Mouse (Mus musculus) MEL (cell line): ENCODE results near the gene Dpep2nb. TPM values are rescaled to one million over a fixed set of nuclear protein-coding genes. Genes with fewer than 3 reads are reported as not detected.

Experiments used
- DNase-seq: peaks from one replicate; pipeline ENCODE4 v3.0.0; 2011; ENCODE audit warnings: low read depth, low spot score
- H3K27ac ChIP-seq: 2 replicates; pipeline ENCODE4 v1.5.1; 2012; ENCODE audit warnings: low read depth, mild to moderate bottlenecking, control low read depth, low read length, moderate library complexity; ENCODE audit not compliant: control insufficient read depth
- H3K27me3 ChIP-seq, 2 experiments: fragments of 150-350 bp in 1 of 2; sonication (generic) in 1 of 2; 2 replicates each; pipeline ENCODE4 v1.6.1; 2012; ENCODE audit warnings: low read length in 2 of 2, mild to moderate bottlenecking in 2 of 2, improper control_type of control experiment in 1 of 2, moderate library complexity in 1 of 2; ENCODE audit not compliant: insufficient read depth in 2 of 2, control insufficient read depth in 1 of 2
- H3K36me3 ChIP-seq, 2 experiments: 2 replicates each; pipeline ENCODE4 v1.6.1; 2012 to 2014; ENCODE audit warnings: low read length in 2 of 2, improper control_type of control experiment in 1 of 2, inconsistent platforms in 1 of 2, mild to moderate bottlenecking in 1 of 2; ENCODE audit not compliant: insufficient read depth in 2 of 2, control insufficient read depth in 1 of 2
- H3K4me1 ChIP-seq, 2 experiments: fragments of 150-350 bp in 1 of 2; sonication (generic) in 1 of 2; 2 replicates each; pipeline ENCODE4 v1.6.1; 2012; ENCODE audit warnings: low read length in 2 of 2, improper control_type of control experiment in 1 of 2, mild to moderate bottlenecking in 1 of 2; ENCODE audit not compliant: insufficient read depth in 2 of 2, control insufficient read depth in 1 of 2
- H3K4me3 ChIP-seq, 2 experiments: fragments of 150-350 bp in 1 of 2; sonication (generic) in 1 of 2; 2 replicates each; pipeline ENCODE4 v1.5.1; 2012; ENCODE audit warnings: low read depth in 2 of 2, low read length in 2 of 2, mild to moderate bottlenecking in 2 of 2, moderate library complexity in 2 of 2, control low read depth in 1 of 2, improper control_type of control experiment in 1 of 2; ENCODE audit not compliant: control insufficient read depth in 1 of 2, insufficient read depth in 1 of 2
- H3K79me2 ChIP-seq: 2 replicates; pipeline ENCODE4 v1.6.1; 2012; ENCODE audit warnings: mild to moderate bottlenecking, low read length, moderate library complexity; ENCODE audit not compliant: control insufficient read depth, poor library complexity, insufficient read depth
- H3K9ac ChIP-seq: 2 replicates; pipeline ENCODE4 v1.6.1; 2012; ENCODE audit warnings: low read depth, mild to moderate bottlenecking, control low read depth, low read length, moderate library complexity; ENCODE audit not compliant: control insufficient read depth, poor library complexity, severe bottlenecking
- H3K9me3 ChIP-seq: fragments of 150-350 bp; sonication (generic); replicated peaks from 2 replicates; pipeline ENCODE4 v1.6.1; 2012; ENCODE audit warnings: mild to moderate bottlenecking, low read length, improper control_type of control experiment, moderate library complexity; ENCODE audit not compliant: insufficient read depth
- BHLHE40 ChIP-seq: IDR thresholded peaks from 2 replicates; pipeline ENCODE4 v1.6.1; 2012; ENCODE audit warnings: low read depth, mild to moderate bottlenecking, inconsistent platforms, low read length, improper control_type of control experiment, borderline replicate concordance
- CHD1 ChIP-seq: IDR thresholded peaks from 2 replicates; pipeline ENCODE4 v1.6.1; 2012; ENCODE audit warnings: low read depth, mild to moderate bottlenecking, inconsistent platforms, low read length, improper control_type of control experiment
- CHD2 ChIP-seq: IDR thresholded peaks from 2 replicates; pipeline ENCODE4 v1.6.1; 2011; ENCODE audit warnings: low read length, improper control_type of control experiment
- ELF1 ChIP-seq: IDR thresholded peaks from 2 replicates; pipeline ENCODE4 v1.6.1; 2014; ENCODE audit warnings: low read depth, mild to moderate bottlenecking, inconsistent platforms, low read length, improper control_type of control experiment, moderate library complexity
- EP300 ChIP-seq, 2 experiments: IDR thresholded peaks; 2 replicates each; pipeline ENCODE4 v1.6.1; 2011; ENCODE audit warnings: improper control_type of control experiment in 2 of 2, low read length in 2 of 2, low read depth in 1 of 2, mild to moderate bottlenecking in 1 of 2
- GATA1 ChIP-seq: IDR thresholded peaks from 2 replicates; pipeline ENCODE4 v1.6.1; 2011; ENCODE audit warnings: low read depth, low read length, improper control_type of control experiment
- JUND ChIP-seq: IDR thresholded peaks from 2 replicates; pipeline ENCODE4 v1.6.1; 2011; ENCODE audit warnings: low read depth, mild to moderate bottlenecking, improper control_type of control experiment, low read length
- MAFK ChIP-seq: IDR thresholded peaks from 2 replicates; pipeline ENCODE4 v1.6.1; 2011; ENCODE audit warnings: low read depth, mild to moderate bottlenecking, low read length, improper control_type of control experiment, borderline replicate concordance
- MEF2A ChIP-seq: IDR thresholded peaks from 2 replicates; pipeline ENCODE4 v1.6.1; 2014; ENCODE audit warnings: low read depth, mild to moderate bottlenecking, inconsistent platforms, low read length, improper control_type of control experiment; ENCODE audit not compliant: poor library complexity, insufficient replicate concordance, severe bottlenecking; ENCODE audit errors: extremely low read depth
- MXI1 ChIP-seq: IDR thresholded peaks from 2 replicates; pipeline ENCODE4 v1.6.1; 2011; ENCODE audit warnings: mild to moderate bottlenecking, low read depth, low read length, improper control_type of control experiment
- MYB ChIP-seq: IDR thresholded peaks from 2 replicates; pipeline ENCODE4 v1.6.1; 2011; ENCODE audit warnings: mild to moderate bottlenecking, low read depth, low read length, improper control_type of control experiment
- MYC ChIP-seq: IDR thresholded peaks from 2 replicates; pipeline ENCODE4 v1.6.1; 2011; ENCODE audit warnings: low read depth, mild to moderate bottlenecking, low read length, improper control_type of control experiment, moderate library complexity
- NELFE ChIP-seq: IDR thresholded peaks from 2 replicates; pipeline ENCODE4 v1.6.1; 2011; ENCODE audit warnings: low read depth, low read length, improper control_type of control experiment
- NRF1 ChIP-seq: IDR thresholded peaks from 2 replicates; pipeline ENCODE4 v1.6.1; 2014; ENCODE audit warnings: low read depth, mild to moderate bottlenecking, inconsistent platforms, low read length, improper control_type of control experiment, moderate library complexity; ENCODE audit not compliant: poor library complexity, insufficient read depth, severe bottlenecking
- POLR2A ChIP-seq, 2 experiments: IDR thresholded peaks; 2 replicates each; pipeline ENCODE4 v1.6.1; 2011 to 2012; ENCODE audit warnings: low read length in 2 of 2, mild to moderate bottlenecking in 2 of 2, control low read depth in 1 of 2, improper control_type of control experiment in 1 of 2, low read depth in 1 of 2, moderate library complexity in 1 of 2; ENCODE audit not compliant: control insufficient read depth in 1 of 2, insufficient read depth in 1 of 2, poor library complexity in 1 of 2
- POLR2AphosphoS2 ChIP-seq: IDR thresholded peaks from 2 replicates; pipeline ENCODE4 v1.6.1; 2011; ENCODE audit warnings: low read length, improper control_type of control experiment
- POLR2AphosphoS5 ChIP-seq: IDR thresholded peaks from 2 replicates; pipeline ENCODE4 v1.6.1; 2012; ENCODE audit warnings: low read depth, borderline replicate concordance, mild to moderate bottlenecking, inconsistent platforms, low read length, moderate library complexity, mixed read lengths
- RAD21 ChIP-seq: IDR thresholded peaks from 2 replicates; pipeline ENCODE4 v1.6.1; 2011; ENCODE audit warnings: mild to moderate bottlenecking, low read depth, low read length, improper control_type of control experiment
- SIN3A ChIP-seq: IDR thresholded peaks from 2 replicates; pipeline ENCODE4 v1.6.1; 2012; ENCODE audit warnings: low read length, improper control_type of control experiment, inconsistent platforms
- TBP ChIP-seq: IDR thresholded peaks from 2 replicates; pipeline ENCODE4 v1.8.0; 2011; ENCODE audit warnings: low read depth, low read length, improper control_type of control experiment
- TCF12 ChIP-seq: IDR thresholded peaks from 2 replicates; pipeline ENCODE4 v1.6.1; 2014; ENCODE audit warnings: low read depth, mild to moderate bottlenecking, inconsistent platforms, low read length, improper control_type of control experiment, moderate library complexity
- USF2 ChIP-seq, 2 experiments: IDR thresholded peaks; 2 replicates each; pipeline ENCODE4 v1.6.1; 2011 to 2012; ENCODE audit warnings: improper control_type of control experiment in 2 of 2, low read length in 2 of 2, borderline replicate concordance in 1 of 2, inconsistent platforms in 1 of 2, low read depth in 1 of 2, mild to moderate bottlenecking in 1 of 2; ENCODE audit not compliant: insufficient read depth in 1 of 2
- ZMIZ1 ChIP-seq: IDR thresholded peaks from 2 replicates; pipeline ENCODE4 v1.6.1; 2012; ENCODE audit warnings: low read depth, mild to moderate bottlenecking, inconsistent platforms, low read length, improper control_type of control experiment, moderate library complexity
- ZNF384 ChIP-seq: IDR thresholded peaks from 2 replicates; pipeline ENCODE4 v1.6.1; 2012; ENCODE audit warnings: low read depth, mild to moderate bottlenecking, inconsistent platforms, low read length, improper control_type of control experiment
- polyA plus RNA-seq, 2 experiments: library from polyadenylated mRNA; stranded (reverse) in 1 of 2; unstranded in 1 of 2; fragments of >175 nt in 1 of 2; fragments of >200 nt in 1 of 2; gene quantifications; 2 replicates each; pipeline versions ENCODE4 v1.2.1 to v1.2.4; 2012; ENCODE audit warnings: low replicate concordance in 2 of 2, low read depth in 1 of 2; ENCODE audit not compliant: insufficient read length in 2 of 2, insufficient read depth in 1 of 2, missing spikeins in 1 of 2
- total RNA-seq: library from RNA; depleted of rRNA; stranded (reverse); fragments of 300-350 nt; gene quantifications from 2 replicates; pipeline ENCODE4 v1.2.3, GENCODE M21; 2012

Gene Dpep2nb
- total and polyA plus RNA-seq, 3 experiments, result 0.14 TPM; not detected in 2

DNA sequence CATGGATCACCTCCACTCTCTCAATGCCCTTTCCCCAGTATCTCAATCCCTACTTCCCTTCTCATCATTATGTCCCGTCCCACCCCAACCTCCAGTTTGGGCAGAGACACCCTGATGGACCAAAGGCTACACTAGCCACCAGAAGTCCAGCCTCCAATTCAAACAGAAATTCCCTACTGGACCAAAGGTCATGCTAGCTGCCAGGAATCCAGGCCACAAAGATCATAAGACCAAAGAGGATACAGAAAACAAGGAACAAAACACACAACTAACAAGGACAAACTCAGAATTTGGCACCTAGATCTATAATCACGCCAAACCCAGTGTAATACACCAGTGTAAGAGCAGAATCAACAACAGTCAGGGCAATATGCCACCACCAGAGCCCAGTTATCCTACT is 6.8 kb downstream of the Dpep2nb start:
- Histone ChIP-seq H3K9ac (no peak overlapping the region), H3K27me3 (no peaks in the 10 kb centered on the region), H3K4me1 (peaks cover 2 to 13% of the 10 kb centered on the region in 2 experiments; a peak in 3 of 4 replicates), H3K36me3 (no peaks in the 10 kb centered on the region), H3K9me3 (no peaks in the 10 kb centered on the region), H3K27ac (no peak overlapping the region), H3K4me3 (no peak overlapping the region), H3K79me2 (no peaks in the 10 kb centered on the region)
- TF ChIP-seq RAD21, result no peak
- TF ChIP-seq MXI1, result no peak
- TF ChIP-seq ZMIZ1, result no peak
- no peak for TF ChIP-seq POLR2AphosphoS2
- TF ChIP-seq EP300 (IDR thresholded peaks at IDR 0.05; ENCODE audit: low read depth in 1 of 2, low read length in 2 of 2), result no peak
- no peak for TF ChIP-seq NRF1
- no peak for TF ChIP-seq NELFE
- no peak for TF ChIP-seq CHD1
- TF ChIP-seq TBP, result no peak
- no peak for TF ChIP-seq ZNF384
- TF ChIP-seq CHD2, result no peak
- no peak for DNase-seq

DNA sequence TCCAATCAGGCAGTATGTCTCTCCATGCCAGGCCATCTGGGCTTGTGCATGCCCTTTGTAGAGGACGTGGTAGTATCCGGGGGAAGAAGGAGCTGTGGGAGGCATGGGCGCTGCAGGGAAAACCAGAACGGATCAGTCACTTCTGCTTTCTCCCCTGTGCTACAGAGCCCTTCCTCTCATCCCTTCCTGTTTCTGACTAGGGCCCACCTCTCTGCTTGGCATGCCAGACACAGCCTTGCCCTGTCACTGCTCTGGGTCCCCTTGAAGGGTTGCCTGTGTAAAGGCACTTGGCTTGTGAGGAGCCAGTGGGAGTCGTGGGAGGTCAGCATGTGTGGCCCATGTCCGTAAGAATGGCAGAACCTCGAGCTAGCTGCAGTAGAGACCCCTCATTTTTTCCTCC is 9.4 kb downstream of the Dpep2nb start:
- no peak overlapping the region for H3K27ac ChIP-seq
- no peaks in the 10 kb centered on the region for H3K27me3 ChIP-seq
- TF ChIP-seq NELFE, result no peak
- no peak for TF ChIP-seq POLR2AphosphoS5
- TF ChIP-seq MAFK, result no peak
- no peak for TF ChIP-seq MEF2A
- no peak for TF ChIP-seq ZMIZ1
- 0 out of 2 replicates have a peak, but pooled peaks have one; percentile 12 for TF ChIP-seq SIN3A
- TF ChIP-seq JUND, result no peak
- no peak for TF ChIP-seq MYC
- no peak for TF ChIP-seq USF2 (IDR thresholded peaks at IDR 0.05; ENCODE audit: borderline replicate concordance in 1 of 2, insufficient read depth in 1 of 2, low read depth in 1 of 2, low read length in 2 of 2)
- TF ChIP-seq POLR2A (IDR thresholded peaks at IDR 0.05; ENCODE audit: control insufficient read depth in 1 of 2, insufficient read depth in 1 of 2, low read depth in 1 of 2, low read length in 2 of 2, poor library complexity in 1 of 2), result peak in 1 of 2 experiments; percentile 37; a peak in 1 of 4 replicates
- TF ChIP-seq GATA1, result no peak
- no peak for TF ChIP-seq ELF1
- TF ChIP-seq CHD1, result no peak
- no peak for TF ChIP-seq EP300 (IDR thresholded peaks at IDR 0.05; ENCODE audit: low read depth in 1 of 2, low read length in 2 of 2)
- TF ChIP-seq TCF12, result no peak
- TF ChIP-seq MYB, result no peak
- TF ChIP-seq BHLHE40, result no peak
- TF ChIP-seq, all 39 proteins: peak for 2
- H3K36me3 ChIP-seq, result no peaks in the 10 kb centered on the region
- no peaks in the 10 kb centered on the region for H3K9me3 ChIP-seq
- H3K79me2 ChIP-seq, result no peaks in the 10 kb centered on the region
- DNase-seq, result peak; percentile 82
- H3K4me1 ChIP-seq, result peaks cover 2 to 13% of the 10 kb centered on the region in 2 experiments; a peak in 3 of 4 replicates
- H3K4me3 ChIP-seq, result peak overlapping the region; percentile 4 to 18; a peak in 1 of 4 replicates
- peak overlapping the region; percentile 18 for H3K9ac ChIP-seq
